Mouse (Mus musculus) lung, embryonic 14.5 days (tissue): ENCODE results near the gene Ptpro. TPM values are rescaled to one million over a fixed set of nuclear protein-coding genes. Genes with fewer than 3 reads are reported as not detected.
A peak's percentile ranks its signal among the peaks of the same experiment; 100 is the strongest.

Experiments
- ATAC-seq: fragments of 200-750 bp; cut with Nextera tagmentation; 2 replicates; pipeline ENCODE4 v1.8.0; 2017; ENCODE audit warnings: mild to moderate bottlenecking, moderate TSS enrichment, moderate library complexity; ENCODE audit not compliant: insufficient read depth
- DNase-seq: peaks from one replicate; pipeline ENCODE4 v3.0.0-alpha.2; 2015
- H3K27ac ChIP-seq: fragments of 300-500 bp; sonication (generic); 2 replicates; pipeline ENCODE4 v1.5.1; 2014; ENCODE audit warnings: low read depth, mild to moderate bottlenecking, moderate library complexity
- H3K27me3 ChIP-seq: fragments of 300-500 bp; sonication (generic); 2 replicates; pipeline ENCODE4 v1.6.1; 2014; ENCODE audit warnings: low read length, control low read depth; ENCODE audit not compliant: insufficient read depth
- H3K36me3 ChIP-seq: fragments of 300-500 bp; sonication (generic); 2 replicates; pipeline ENCODE4 v1.6.1; 2014; ENCODE audit warnings: control low read depth; ENCODE audit not compliant: insufficient read depth
- H3K4me1 ChIP-seq: fragments of 300-500 bp; sonication (generic); 2 replicates; pipeline ENCODE4 v1.6.1; 2014; ENCODE audit warnings: antibody characterized with exemption, control low read depth; ENCODE audit not compliant: insufficient read depth
- H3K4me2 ChIP-seq: fragments of 300-500 bp; sonication (generic); 2 replicates; pipeline ENCODE4 v1.6.1; 2014; ENCODE audit warnings: mild to moderate bottlenecking
- H3K4me3 ChIP-seq: fragments of 300-500 bp; sonication (generic); 2 replicates; pipeline ENCODE4 v1.5.1; 2014; ENCODE audit warnings: low read depth, low read length
- H3K9ac ChIP-seq: fragments of 300-500 bp; sonication (generic); 2 replicates; pipeline ENCODE4 v1.6.1; 2014
- H3K9me3 ChIP-seq: fragments of 300-500 bp; sonication (generic); 2 replicates; pipeline ENCODE4 v1.6.1; 2016; ENCODE audit warnings: low read depth, low read length, control low read depth
- CTCF ChIP-seq: IDR thresholded peaks from 2 replicates; pipeline ENCODE4 v1.5.1; 2016; ENCODE audit warnings: antibody characterized with exemption, low read depth
- WGBS: fragments of 180-500 bp; shearing (Covaris S2); extraction: QIAGEN DNeasy Blood & Tissue Kit; methylation state at CpG from one replicate; pipeline ENCODE4 v1.1.7; 2014; 5-methylcytosine and 5-hydroxymethylcytosine counted together
- polyA plus RNA-seq: library from polyadenylated mRNA; unstranded; fragments of >200 nt; fragmentation: Nextera tagmentation; extraction: Ambion mirVana; gene quantifications from 2 replicates; pipeline ENCODE4 v1.2.1, GENCODE M21; 2014

Ptpro gene
- polyA plus RNA-seq, 1 experiment from 2014 or later, result 2.8 TPM

DNA sequence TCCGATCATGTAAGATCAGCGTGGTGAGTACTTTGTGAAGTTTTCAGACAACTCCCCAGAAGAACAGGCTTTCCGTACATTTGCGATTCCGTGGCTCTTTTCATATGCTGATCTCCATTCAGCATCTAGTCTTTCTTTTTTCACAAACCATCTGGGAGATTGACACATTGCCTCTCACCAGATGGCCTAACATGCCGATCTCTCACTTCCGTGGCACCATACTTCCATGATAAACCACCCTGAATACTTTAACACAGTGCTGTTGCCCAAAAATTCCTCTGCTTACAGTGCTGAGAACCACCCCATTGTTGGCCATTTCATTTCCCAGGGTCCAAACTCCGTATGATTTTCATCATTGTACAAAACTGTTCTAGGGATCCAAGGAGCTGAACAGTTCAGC, 20.4 kb downstream of the Ptpro start:
- 85% methylated on average over 8 of the region's 8 CpGs for WGBS
- no peak overlapping the region for H3K4me3 ChIP-seq
- no peak for ATAC-seq
- no peak overlapping the region for H3K9ac ChIP-seq
- H3K4me2 ChIP-seq, result no peak overlapping the region
- H3K9me3 ChIP-seq, result no peaks in the 10 kb centered on the region
- DNase-seq, result no peak
- no peaks in the 10 kb centered on the region for H3K36me3 ChIP-seq
- H3K27me3 ChIP-seq, result no peaks in the 10 kb centered on the region
- no peak overlapping the region for H3K27ac ChIP-seq
- TF ChIP-seq CTCF, result no peak
- H3K4me1 ChIP-seq, result no peaks in the 10 kb centered on the region

- Histone ChIP-seq H3K9ac (no peak overlapping the region), H3K4me1 (no peaks in the 10 kb centered on the region), H3K4me3 (no peak overlapping the region), H3K9me3 (no peaks in the 10 kb centered on the region), H3K36me3 (no peaks in the 10 kb centered on the region), H3K27me3 (no peaks in the 10 kb centered on the region), H3K27ac (no peak overlapping the region), H3K4me2 (no peak overlapping the region)
- no peak for TF ChIP-seq CTCF
- ATAC-seq, result no peak
- DNase-seq, result peak; percentile 31
- 39% methylated on average over 12 of the region's 12 CpGs for WGBS
Observed at GRCm38 (mm10) chr6:137277587-137277994, 25.5 kb downstream of the Ptpro start.

DNA sequence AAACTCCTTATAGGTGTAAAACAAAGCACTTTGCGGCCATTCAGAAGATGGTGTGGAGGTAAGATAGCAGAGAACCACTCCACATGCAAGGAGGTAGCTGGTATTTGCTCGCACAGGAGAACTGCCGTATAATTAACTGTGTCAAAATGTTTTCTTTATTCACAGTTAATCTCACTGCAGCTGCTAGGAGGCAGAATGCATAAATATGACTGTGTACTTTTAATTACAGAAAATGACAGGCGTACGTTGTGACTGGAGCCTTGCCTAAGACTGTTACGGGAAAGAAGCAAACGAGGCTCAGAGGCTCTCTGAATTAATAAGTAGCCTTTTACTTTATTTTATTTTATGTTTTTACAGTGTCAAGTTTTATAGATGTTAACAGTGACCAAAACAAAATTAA, 27.5 kb downstream of the Ptpro start:
- WGBS, result 79% methylated on average over 7 of the region's 7 CpGs
- H3K4me2 ChIP-seq, result no peak overlapping the region

DNA sequence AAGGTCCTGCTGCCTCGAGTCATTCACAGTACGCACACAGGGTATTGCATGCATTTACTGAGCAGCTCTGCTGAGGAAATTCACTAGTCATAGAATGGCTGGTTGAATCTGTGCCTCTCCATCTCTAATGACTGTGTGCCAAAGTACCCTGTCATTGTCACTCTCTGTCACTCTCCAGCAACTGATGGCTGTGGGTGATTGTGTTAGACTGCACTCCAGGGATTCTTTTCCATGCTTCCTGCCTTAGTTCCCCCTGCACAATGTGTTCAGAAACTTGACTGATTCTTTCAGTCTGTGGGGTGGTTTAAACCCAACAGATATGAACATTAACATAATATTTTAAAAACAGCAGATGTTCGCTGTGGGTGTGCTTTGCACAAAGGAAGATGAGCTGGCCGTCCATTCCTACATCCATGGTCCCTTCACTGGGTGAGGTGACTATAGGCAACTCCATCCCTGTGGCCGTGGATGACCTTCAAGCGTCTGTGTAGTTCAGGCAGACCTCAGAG, 29.5 kb downstream of the Ptpro start:
- 79% methylated on average over 6 of the region's 6 CpGs for WGBS
- ATAC-seq, result no peak
- H3K36me3 ChIP-seq, result no peaks in the 10 kb centered on the region
- H3K9ac ChIP-seq, result no peak overlapping the region
- no peak overlapping the region for H3K4me3 ChIP-seq
- no peak for DNase-seq
- H3K4me1 ChIP-seq, result no peaks in the 10 kb centered on the region
- no peaks in the 10 kb centered on the region for H3K9me3 ChIP-seq
- H3K4me2 ChIP-seq, result no peak overlapping the region
- no peak overlapping the region for H3K27ac ChIP-seq
- H3K27me3 ChIP-seq, result no peaks in the 10 kb centered on the region
- TF ChIP-seq CTCF, result no peak

More for the DNA sequence above, 27.5 kb downstream of the Ptpro start:
- Histone ChIP-seq H3K27ac (no peak overlapping the region), H3K4me3 (no peak overlapping the region), H3K4me1 (no peaks in the 10 kb centered on the region), H3K27me3 (no peaks in the 10 kb centered on the region), H3K9ac (no peak overlapping the region), H3K9me3 (no peaks in the 10 kb centered on the region), H3K36me3 (no peaks in the 10 kb centered on the region)
- TF ChIP-seq CTCF, result no peak
- ATAC-seq (no peak), DNase-seq (no peak)

- Histone ChIP-seq H3K4me3 (no peak overlapping the region), H3K36me3 (no peaks in the 10 kb centered on the region), H3K4me2 (no peak overlapping the region), H3K9ac (no peak overlapping the region), H3K4me1 (no peaks in the 10 kb centered on the region), H3K27ac (no peak overlapping the region), H3K9me3 (no peaks in the 10 kb centered on the region), H3K27me3 (no peaks in the 10 kb centered on the region)
- no peak for DNase-seq
- ATAC-seq, result no peak
- no peak for TF ChIP-seq CTCF
- 64% methylated on average over 7 of the region's 7 CpGs for WGBS
Observed at GRCm38 (mm10) chr6:137282050-137282449, 29.9 kb downstream of the Ptpro start.

DNA sequence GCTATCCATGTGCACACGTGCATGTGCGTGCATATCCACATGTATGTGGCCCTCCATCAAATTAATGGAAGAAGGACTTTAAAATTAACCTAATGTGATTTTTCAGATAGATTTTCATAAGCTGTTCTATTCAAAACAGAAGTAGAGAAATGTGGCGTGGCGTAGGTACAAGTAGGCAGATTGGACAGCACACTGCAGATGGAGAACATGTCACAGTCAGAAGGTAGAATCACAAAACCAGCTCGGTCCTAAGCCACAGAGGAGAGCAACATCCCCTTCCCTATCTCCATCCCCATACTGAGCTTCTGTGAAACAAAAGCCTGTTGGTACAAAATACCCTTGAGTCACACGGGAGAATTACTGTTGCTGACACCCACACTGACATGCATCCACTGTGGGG, 34.3 kb downstream of the Ptpro start:
- TF ChIP-seq CTCF, result no peak
- H3K4me3 ChIP-seq, result no peak overlapping the region
- 84% methylated on average over 6 of the region's 6 CpGs for WGBS
- no peaks in the 10 kb centered on the region for H3K9me3 ChIP-seq
- H3K4me2 ChIP-seq, result no peak overlapping the region
- no peak overlapping the region for H3K27ac ChIP-seq
- no peaks in the 10 kb centered on the region for H3K27me3 ChIP-seq
- DNase-seq (no peak), ATAC-seq (no peak)
- H3K36me3 ChIP-seq, result no peaks in the 10 kb centered on the region
- H3K4me1 ChIP-seq, result no peaks in the 10 kb centered on the region
- no peak overlapping the region for H3K9ac ChIP-seq

GRCm38 (mm10) chr6:137287788-137288187, 35.7 kb downstream of the Ptpro start:
- no peak for DNase-seq

DNA sequence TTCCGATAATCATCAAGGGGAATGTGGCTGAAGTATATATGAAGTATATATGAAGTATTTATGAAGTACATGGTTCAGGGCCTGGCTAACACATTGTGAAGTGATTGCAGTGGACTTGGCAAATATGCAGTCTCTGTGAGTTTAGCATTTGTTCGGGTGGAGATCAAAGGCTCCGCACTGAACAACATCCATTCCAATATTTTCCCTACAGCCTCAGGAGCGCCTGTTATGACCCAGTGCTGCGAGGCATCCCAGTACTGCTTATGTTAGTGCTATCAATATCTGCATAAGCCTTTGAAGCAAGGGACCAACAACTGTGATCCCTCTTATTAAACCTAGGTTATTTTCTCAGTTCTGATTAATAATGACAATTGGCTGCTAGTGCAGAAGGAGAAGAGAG, 36.1 kb downstream of the Ptpro start:
- H3K9me3 ChIP-seq, result no peaks in the 10 kb centered on the region
- no peak for TF ChIP-seq CTCF
- H3K27me3 ChIP-seq, result no peaks in the 10 kb centered on the region
- H3K4me2 ChIP-seq, result no peak overlapping the region
- DNase-seq, result no peak
- no peaks in the 10 kb centered on the region for H3K4me1 ChIP-seq
- H3K36me3 ChIP-seq, result no peaks in the 10 kb centered on the region
- no peak overlapping the region for H3K9ac ChIP-seq
- no peak overlapping the region for H3K4me3 ChIP-seq
- no peak for ATAC-seq
- 56% methylated on average over 5 of the region's 5 CpGs for WGBS
- H3K27ac ChIP-seq, result no peak overlapping the region

More at GRCm38 (mm10) chr6:137287788-137288187, 35.7 kb downstream of the Ptpro start:
- H3K27me3 ChIP-seq, result no peaks in the 10 kb centered on the region
- H3K4me2 ChIP-seq, result no peak overlapping the region
- no peak overlapping the region for H3K4me3 ChIP-seq
- H3K9me3 ChIP-seq, result no peaks in the 10 kb centered on the region
- TF ChIP-seq CTCF, result no peak
- no peak overlapping the region for H3K27ac ChIP-seq
- no peaks in the 10 kb centered on the region for H3K36me3 ChIP-seq
- no peak overlapping the region for H3K9ac ChIP-seq
- 68% methylated on average over 7 of the region's 7 CpGs for WGBS
- H3K4me1 ChIP-seq, result no peaks in the 10 kb centered on the region
- ATAC-seq, result no peak
